Mouse (Mus musculus) forebrain, embryonic 16.5 days (tissue): ENCODE results near the gene Ly6g6c. TPM values are rescaled to one million over a fixed set of nuclear protein-coding genes. Genes with fewer than 3 reads are reported as not detected.
A peak's percentile ranks its signal among the peaks of the same experiment; 100 is the strongest.

Source experiments
- ATAC-seq: fragments of 200-750 bp; cut with Nextera tagmentation; 2 replicates; pipeline ENCODE4 v1.8.0; 2017; ENCODE audit warnings: mild to moderate bottlenecking, moderate library complexity
- H3K27ac ChIP-seq: fragments of 300-500 bp; sonication (generic); 2 replicates; pipeline ENCODE4 v1.5.1; 2014; ENCODE audit warnings: low read length, control low read depth
- H3K27me3 ChIP-seq: fragments of 300-500 bp; sonication (generic); replicated peaks from 2 replicates; pipeline ENCODE4 v1.6.1; 2014; ENCODE audit warnings: low read length; ENCODE audit not compliant: control insufficient read depth, insufficient read depth
- H3K36me3 ChIP-seq: fragments of 300-500 bp; sonication (generic); 2 replicates; pipeline ENCODE4 v1.6.1; 2014; ENCODE audit not compliant: control insufficient read depth, insufficient read depth
- H3K4me1 ChIP-seq: fragments of 300-500 bp; sonication (generic); replicated peaks from 2 replicates; pipeline ENCODE4 v1.6.1; 2014; ENCODE audit warnings: low read length; ENCODE audit not compliant: control insufficient read depth, insufficient read depth
- H3K4me2 ChIP-seq: fragments of 300-500 bp; sonication (generic); 2 replicates; pipeline ENCODE4 v1.6.1; 2014; ENCODE audit warnings: mild to moderate bottlenecking, low read length, control low read depth
- H3K4me3 ChIP-seq: fragments of 300-500 bp; sonication (generic); replicated peaks from 2 replicates; pipeline ENCODE4 v1.5.1; 2014; ENCODE audit warnings: mild to moderate bottlenecking, low read length, control low read depth
- H3K9ac ChIP-seq: fragments of 300-500 bp; sonication (generic); replicated peaks from 2 replicates; pipeline ENCODE4 v1.6.1; 2014; ENCODE audit warnings: low read depth, low read length, control low read depth
- H3K9me3 ChIP-seq: fragments of 300-500 bp; sonication (generic); 2 replicates; pipeline ENCODE4 v1.6.1; 2016; ENCODE audit warnings: low read length; ENCODE audit not compliant: control insufficient read depth
- WGBS: fragments of 180-500 bp; shearing (Covaris S2); extraction: QIAGEN DNeasy Blood & Tissue Kit; methylation state at CpG from one replicate; pipeline ENCODE4 v1.1.7; 2014; 5-methylcytosine and 5-hydroxymethylcytosine counted together
- polyA plus RNA-seq: library from polyadenylated mRNA; unstranded; fragments of >200 nt; fragmentation: Nextera tagmentation; extraction: Ambion mirVana; gene quantifications from 2 replicates; pipeline ENCODE4 v1.2.1, GENCODE M21; 2015

Ly6g6c gene
- polyA plus RNA-seq, 1 experiment from 2014 or later = not detected

GRCm38 (mm10) chr17:35061299-35061698, 3.9 kb upstream of the Ly6g6c start:
- Histone ChIP-seq H3K9ac (no peak overlapping the region), H3K27me3 (peaks cover 19% of the 10 kb centered on the region), H3K4me1 (peaks cover 34% of the 10 kb centered on the region), H3K27ac (no peak overlapping the region), H3K4me2 (no peak overlapping the region; the same call in 1 of the 2 replicates), H3K36me3 (peaks cover 3% of the 10 kb centered on the region; the same call in 1 of the 2 replicates), H3K4me3 (no peak overlapping the region), H3K9me3 (no peaks in the 10 kb centered on the region)
- 83% methylated on average over 8 of the region's 8 CpGs for WGBS
- ATAC-seq = no peak

- no peak for ATAC-seq
- WGBS = 81% methylated on average over 3 of the region's 3 CpGs
Measured at GRCm38 (mm10) chr17:35063466-35063865, 1.7 kb upstream of the Ly6g6c start.

GRCm38 (mm10) chr17:35064378-35064877, 760 bp upstream of the Ly6g6c start:
- Histone ChIP-seq H3K9me3 (no peaks in the 10 kb centered on the region), H3K27me3 (peaks cover 19% of the 10 kb centered on the region), H3K4me3 (no peak overlapping the region), H3K36me3 (peaks cover 3% of the 10 kb centered on the region; the same call in 1 of the 2 replicates), H3K9ac (no peak overlapping the region), H3K4me2 (no peak overlapping the region), H3K4me1 (peaks cover 31% of the 10 kb centered on the region), H3K27ac (no peak overlapping the region)
- ATAC-seq = no peak
- 37% methylated on average over 10 of the region's 10 CpGs for WGBS

More at GRCm38 (mm10) chr17:35063466-35063865, 1.7 kb upstream of the Ly6g6c start:
- Histone ChIP-seq H3K4me3 (no peak overlapping the region), H3K27ac (no peak overlapping the region), H3K9ac (no peak overlapping the region), H3K4me2 (no peak overlapping the region), H3K4me1 (peaks cover 32% of the 10 kb centered on the region), H3K9me3 (no peaks in the 10 kb centered on the region), H3K36me3 (peaks cover 3% of the 10 kb centered on the region; the same call in 1 of the 2 replicates), H3K27me3 (peaks cover 19% of the 10 kb centered on the region)

- Histone ChIP-seq H3K36me3 (peaks cover 1% of the 10 kb centered on the region; the same call in 1 of the 2 replicates), H3K27me3 (peaks cover 19% of the 10 kb centered on the region), H3K4me1 (peaks cover 18% of the 10 kb centered on the region), H3K4me3 (peak within 1 kb of the TSS; percentile 20), H3K9me3 (no peaks in the 10 kb centered on the region), H3K9ac (0 out of 2 replicates have a peak within 1 kb of the TSS, but pooled peaks have one; percentile 14), H3K27ac (no peak within 1 kb of the TSS), H3K4me2 (peak within 1 kb of the TSS; percentile 37)
- WGBS = 50% methylated on average over 9 of the region's 10 CpGs
- no peak for ATAC-seq
Measured at GRCm38 (mm10) chr17:35066084-35066483, 896 bp downstream of the Ly6g6c start, which contains the start of gene Mpig6b. Mpig6b (minus strand) TSS chr17:35066184.

- Histone ChIP-seq H3K27me3 (peaks cover 19% of the 10 kb centered on the region), H3K36me3 (no peaks in the 10 kb centered on the region), H3K27ac (no peak overlapping the region), H3K9me3 (no peaks in the 10 kb centered on the region), H3K4me3 (no peak overlapping the region), H3K4me1 (peaks cover 13% of the 10 kb centered on the region), H3K4me2 (no peak overlapping the region), H3K9ac (no peak overlapping the region)
- WGBS = 88% methylated on average over 17 of the region's 17 CpGs
- ATAC-seq = no peak
Measured at GRCm38 (mm10) chr17:35068213-35068914, 3.2 kb downstream of the Ly6g6c start.

- WGBS = 47% methylated on average over 6 of the region's 6 CpGs
Measured at GRCm38 (mm10) chr17:35070556-35071229, 5.5 kb downstream of the Ly6g6c start.

GRCm38 (mm10) chr17:35071454-35071853, 6.3 kb downstream of the Ly6g6c start:
- Histone ChIP-seq H3K27ac (no peak overlapping the region), H3K36me3 (no peaks in the 10 kb centered on the region), H3K4me2 (no peak overlapping the region), H3K9me3 (no peaks in the 10 kb centered on the region), H3K27me3 (no peaks in the 10 kb centered on the region), H3K9ac (no peak overlapping the region), H3K4me3 (no peak overlapping the region), H3K4me1 (peaks cover 9% of the 10 kb centered on the region; the same call in 1 of the 2 replicates)
- WGBS = 90% methylated on average over 9 of the region's 9 CpGs
- no peak for ATAC-seq

More at GRCm38 (mm10) chr17:35070556-35071229, 5.5 kb downstream of the Ly6g6c start:
- Histone ChIP-seq H3K4me2 (no peak overlapping the region), H3K4me3 (no peak overlapping the region), H3K27ac (no peak overlapping the region), H3K27me3 (peaks cover 4% of the 10 kb centered on the region; the same call in 1 of the 2 replicates), H3K9ac (no peak overlapping the region), H3K4me1 (peaks cover 7% of the 10 kb centered on the region; the same call in 1 of the 2 replicates), H3K36me3 (no peaks in the 10 kb centered on the region), H3K9me3 (no peaks in the 10 kb centered on the region)
- ATAC-seq = no peak

- Histone ChIP-seq H3K9me3 (no peaks in the 10 kb centered on the region), H3K27ac (no peak overlapping the region), H3K27me3 (no peaks in the 10 kb centered on the region), H3K4me1 (peaks cover 26% of the 10 kb centered on the region), H3K9ac (0 out of 2 replicates have a peak overlapping the region, but pooled peaks have one; percentile 6), H3K4me3 (no peak overlapping the region), H3K36me3 (no peaks in the 10 kb centered on the region), H3K4me2 (no peak overlapping the region)
- 57% methylated on average over 17 of the region's 17 CpGs for WGBS
- ATAC-seq = no peak
Measured at GRCm38 (mm10) chr17:35074097-35074496, 8.9 kb downstream of the Ly6g6c start.
